Mouse (Mus musculus): ENCODE measurements around the gene Akap6. TPM values are rescaled to one million over a fixed set of nuclear protein-coding genes. Genes with fewer than 3 reads are reported as not detected.

Akap6 gene
- polyA plus RNA-seq, 1 experiment from 2014 or later = 29.1 TPM

DNA sequence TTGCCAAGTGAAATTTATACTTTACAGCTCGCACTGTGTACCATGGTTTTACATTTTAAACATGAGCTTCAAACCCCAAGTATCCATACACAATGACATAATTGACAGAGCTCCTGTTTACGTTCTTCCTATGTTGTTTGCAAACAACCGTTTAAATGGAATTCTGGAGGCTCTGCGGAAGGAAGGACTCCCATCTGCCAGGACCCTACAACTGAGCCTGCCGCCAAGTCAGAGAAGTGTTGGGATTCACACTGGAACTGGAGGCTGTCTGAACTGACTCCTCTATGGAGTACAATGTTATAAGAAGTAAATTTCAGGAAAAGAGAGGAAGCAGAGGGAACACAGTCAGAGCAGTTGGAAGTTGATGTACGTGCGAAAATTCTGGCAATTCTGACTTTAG lies 72.7 kb downstream of the Akap6 start:
- no peak overlapping the region for H3K9ac ChIP-seq
- no peaks in the 10 kb centered on the region for H3K27me3 ChIP-seq (replicated peaks)
- no peak overlapping the region for H3K4me2 ChIP-seq
- H3K36me3 ChIP-seq (replicated peaks) = no peaks in the 10 kb centered on the region
- no peak for ATAC-seq (replicated peaks)
- no peaks in the 10 kb centered on the region for H3K9me3 ChIP-seq
- H3K27ac ChIP-seq = no peak overlapping the region
- peaks cover 42% of the 10 kb centered on the region for H3K4me1 ChIP-seq
- H3K4me3 ChIP-seq = no peak overlapping the region
- WGBS = 57% methylated on average over 7 of the region's 7 CpGs

DNA sequence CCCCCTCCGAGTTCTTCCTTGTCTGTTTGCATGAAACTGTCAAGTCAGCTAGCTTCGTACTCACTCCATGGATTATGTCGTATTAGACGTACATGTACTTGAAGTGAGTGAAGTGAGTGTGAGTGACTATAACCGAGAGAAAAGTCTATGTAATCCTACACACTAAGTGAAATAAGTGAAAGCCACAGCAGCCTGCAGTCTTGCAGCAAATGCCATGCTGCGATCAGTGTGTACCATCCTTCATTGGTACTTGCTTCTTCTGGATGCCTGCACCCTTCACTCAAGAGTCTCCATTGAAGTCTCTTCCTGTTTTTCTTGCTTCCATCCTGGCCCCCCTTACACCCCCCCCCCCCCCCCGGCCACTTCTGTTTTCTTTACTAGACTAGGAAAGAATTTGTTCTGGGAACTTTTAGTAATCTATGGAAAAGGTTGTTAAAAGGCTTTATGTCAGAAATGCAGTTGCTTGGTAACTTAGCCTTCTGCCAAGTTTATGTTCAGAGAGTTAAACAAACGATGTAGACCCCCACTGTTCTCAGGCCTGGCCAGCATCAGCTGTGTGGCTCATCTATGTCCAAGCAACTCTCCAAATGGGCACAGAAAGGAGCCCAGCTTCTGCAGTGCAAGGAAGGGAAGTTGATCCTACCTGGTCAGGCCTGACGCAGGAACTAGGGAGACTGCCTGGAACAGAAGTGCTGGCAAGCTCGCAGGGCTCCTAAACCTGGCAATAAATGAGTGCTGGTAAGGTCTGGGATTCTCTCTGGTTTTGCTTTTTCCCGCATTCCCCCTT lies 73.5 kb downstream of the Akap6 start:
- WGBS = 33% methylated on average over 10 of the region's 11 CpGs
- no peak overlapping the region for H3K9ac ChIP-seq

DNA sequence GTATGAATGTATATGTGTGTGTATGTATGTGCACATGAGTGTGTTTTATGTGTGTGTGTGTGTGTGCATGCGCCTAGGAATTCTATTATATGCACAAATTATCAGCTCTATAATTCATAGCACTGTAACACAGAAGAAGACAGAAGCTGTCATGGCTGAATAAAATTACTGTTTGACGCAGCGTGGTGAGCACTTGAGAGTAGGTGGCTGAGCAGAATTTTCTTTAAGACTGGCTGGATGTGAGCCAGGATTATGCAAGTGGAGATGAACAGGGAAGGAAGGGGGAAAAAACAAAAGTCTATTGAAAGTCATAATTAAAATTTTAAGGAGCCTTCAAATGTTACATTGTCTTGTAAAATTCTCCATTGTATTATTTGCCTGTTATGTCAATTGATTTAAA lies 74.7 kb downstream of the Akap6 start:
- WGBS = 33% methylated on average over 3 of the region's 3 CpGs
- Histone ChIP-seq H3K36me3 (replicated peaks) (no peaks in the 10 kb centered on the region), H3K4me3 (no peak overlapping the region), H3K27ac (peak overlapping the region; percentile 34; the same call in 1 of the 2 replicates), H3K9me3 (no peaks in the 10 kb centered on the region), H3K27me3 (replicated peaks) (no peaks in the 10 kb centered on the region), H3K4me1 (peaks cover 42% of the 10 kb centered on the region), H3K9ac (no peak overlapping the region), H3K4me2 (no peak overlapping the region)
- peak; percentile 57 for ATAC-seq (replicated peaks)

More for the DNA sequence above, 73.5 kb downstream of the Akap6 start:
- Histone ChIP-seq H3K4me1 (peaks cover 42% of the 10 kb centered on the region), H3K4me3 (no peak overlapping the region), H3K36me3 (replicated peaks) (no peaks in the 10 kb centered on the region), H3K9me3 (no peaks in the 10 kb centered on the region), H3K4me2 (no peak overlapping the region), H3K27me3 (replicated peaks) (no peaks in the 10 kb centered on the region), H3K27ac (peak overlapping the region; percentile 16)
- ATAC-seq (replicated peaks) = no peak

DNA sequence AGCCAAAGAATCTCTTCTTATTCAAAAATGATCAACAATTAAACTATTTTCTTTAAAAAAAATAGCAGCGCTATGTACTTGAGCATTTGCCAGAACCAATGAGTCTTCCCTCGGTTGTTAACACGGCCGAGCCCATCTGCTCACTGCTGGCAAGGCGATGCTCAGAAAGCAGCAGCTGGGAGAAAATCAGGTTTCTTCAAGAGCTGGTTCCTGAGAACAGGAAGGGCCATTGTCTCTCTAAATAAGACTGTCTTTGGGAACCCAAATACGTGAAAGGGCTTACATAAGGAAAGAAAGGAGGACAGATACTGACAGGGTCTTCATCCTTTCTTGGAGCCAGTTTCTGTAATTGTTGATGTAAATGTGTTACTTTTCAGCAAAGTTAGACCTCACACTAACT lies 75.2 kb downstream of the Akap6 start:
- Histone ChIP-seq H3K27me3 (replicated peaks) (no peaks in the 10 kb centered on the region), H3K4me3 (no peak overlapping the region), H3K9ac (no peak overlapping the region), H3K4me2 (no peak overlapping the region), H3K27ac (peak overlapping the region; percentile 46), H3K9me3 (no peaks in the 10 kb centered on the region), H3K4me1 (peaks cover 41% of the 10 kb centered on the region), H3K36me3 (replicated peaks) (no peaks in the 10 kb centered on the region)
- WGBS = 8% methylated on average over 6 of the region's 6 CpGs
- no peak for ATAC-seq (replicated peaks)

DNA sequence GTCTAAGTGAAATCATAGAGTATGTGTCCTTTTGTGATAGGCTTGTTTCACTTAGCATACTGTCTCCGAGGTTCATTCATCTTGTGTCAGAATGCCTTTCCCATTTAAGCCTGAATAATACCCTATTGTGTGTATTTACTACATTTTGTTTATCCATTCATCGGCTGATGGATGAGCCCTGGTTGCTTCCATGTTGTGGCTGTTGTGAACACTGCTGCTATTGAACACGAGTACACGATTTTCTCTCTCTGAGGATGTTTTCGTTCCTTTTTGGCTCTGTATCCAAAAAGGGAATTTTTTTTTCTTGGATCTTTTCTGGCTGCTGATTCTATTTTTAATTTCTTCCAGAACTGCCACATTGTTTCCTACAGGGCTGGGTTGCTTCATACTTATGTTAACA lies 81.0 kb downstream of the Akap6 start:
- H3K27me3 ChIP-seq (replicated peaks) = no peaks in the 10 kb centered on the region
- H3K4me2 ChIP-seq = no peak overlapping the region
- peaks cover 16% of the 10 kb centered on the region for H3K4me1 ChIP-seq
- H3K4me3 ChIP-seq = no peak overlapping the region
- 45% methylated on average over 5 of the region's 5 CpGs for WGBS
- H3K9ac ChIP-seq = no peak overlapping the region
- no peak overlapping the region for H3K27ac ChIP-seq
- no peaks in the 10 kb centered on the region for H3K9me3 ChIP-seq
- no peaks in the 10 kb centered on the region for H3K36me3 ChIP-seq (replicated peaks)
- ATAC-seq (replicated peaks) = no peak

DNA sequence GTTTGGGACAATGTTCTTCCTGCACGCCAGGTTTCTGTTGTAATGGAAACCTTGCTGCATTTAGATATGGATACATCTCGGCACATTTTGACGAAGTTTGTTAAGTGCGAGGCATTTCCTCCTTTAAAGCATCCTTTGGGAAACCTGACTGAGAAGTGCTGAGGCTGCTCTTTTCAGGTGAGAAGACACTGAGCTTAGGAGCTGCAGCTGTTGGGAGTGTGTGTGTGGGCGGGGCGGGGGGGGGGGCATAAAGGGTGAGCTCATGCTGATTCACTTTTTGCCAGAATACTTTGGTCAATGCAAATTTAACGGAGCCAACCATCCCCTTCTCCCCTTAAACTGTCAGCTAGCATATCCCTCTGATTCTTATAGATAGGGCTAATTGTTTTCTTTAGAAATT lies 81.9 kb downstream of the Akap6 start:
- H3K27ac ChIP-seq = no peak overlapping the region
- no peaks in the 10 kb centered on the region for H3K27me3 ChIP-seq (replicated peaks)
- H3K4me3 ChIP-seq = no peak overlapping the region
- peaks cover 16% of the 10 kb centered on the region for H3K4me1 ChIP-seq
- 76% methylated on average over 7 of the region's 7 CpGs for WGBS
- no peak for ATAC-seq (replicated peaks)
- no peak overlapping the region for H3K4me2 ChIP-seq
- no peak overlapping the region for H3K9ac ChIP-seq
- no peaks in the 10 kb centered on the region for H3K36me3 ChIP-seq (replicated peaks)
- no peaks in the 10 kb centered on the region for H3K9me3 ChIP-seq

DNA sequence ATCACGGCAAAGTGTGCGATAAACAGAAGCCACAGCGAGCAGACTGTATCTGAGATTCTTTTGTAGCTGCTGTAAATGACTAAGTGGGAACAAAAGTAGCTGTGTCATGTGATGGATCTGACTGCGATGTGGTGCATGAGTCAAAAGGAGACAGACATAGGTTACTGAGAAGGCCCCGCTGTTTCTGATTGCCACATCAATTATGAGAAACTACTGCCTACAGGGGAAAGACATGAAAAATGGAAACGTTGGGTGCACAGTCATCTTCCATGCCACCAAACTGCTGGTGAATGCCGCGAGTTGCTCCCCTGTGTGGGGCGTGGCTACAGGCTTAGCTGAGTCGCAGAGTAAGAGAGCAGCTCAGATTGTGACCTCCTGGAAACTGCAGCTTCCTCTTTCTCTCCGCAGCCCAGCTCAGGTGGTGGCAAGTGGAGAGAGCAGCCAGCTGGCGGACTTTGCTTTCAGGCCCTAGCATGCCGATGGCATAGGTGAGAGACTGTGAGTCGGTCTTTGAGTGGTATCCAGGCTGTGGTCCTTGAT lies 83.8 kb downstream of the Akap6 start:
- H3K4me1 ChIP-seq = peaks cover 16% of the 10 kb centered on the region
- H3K27ac ChIP-seq = peak overlapping the region; percentile 69
- H3K9ac ChIP-seq = no peak overlapping the region
- H3K27me3 ChIP-seq (replicated peaks) = no peaks in the 10 kb centered on the region
- peak overlapping the region; percentile 21 for H3K4me3 ChIP-seq
- no peaks in the 10 kb centered on the region for H3K9me3 ChIP-seq
- H3K36me3 ChIP-seq (replicated peaks) = no peaks in the 10 kb centered on the region
- H3K4me2 ChIP-seq = peak overlapping the region; percentile 48
- WGBS = 9% methylated on average over 14 of the region's 14 CpGs
- peak; percentile 72 for ATAC-seq (replicated peaks)

DNA sequence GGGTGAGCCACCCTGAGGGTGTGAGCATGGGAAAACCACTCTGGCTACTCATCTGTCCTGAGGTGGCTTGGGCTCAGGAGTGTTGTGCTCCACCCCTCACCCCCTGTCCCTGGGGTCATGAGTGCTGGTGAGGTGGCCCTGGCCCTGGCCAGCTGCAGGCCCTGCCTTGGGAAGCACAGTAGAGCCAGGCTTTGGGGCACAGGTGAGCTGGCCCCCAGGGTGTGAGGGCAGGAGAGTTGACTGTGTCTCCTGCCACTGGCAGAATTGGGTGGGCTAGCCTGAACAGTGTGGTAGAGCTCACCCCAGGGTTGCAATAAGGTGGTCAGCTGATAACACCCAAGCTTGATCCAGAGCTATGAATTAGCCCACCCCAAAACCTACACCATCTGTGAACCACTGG lies 86.0 kb downstream of the Akap6 start:
- no peaks in the 10 kb centered on the region for H3K36me3 ChIP-seq (replicated peaks)
- no peaks in the 10 kb centered on the region for H3K9me3 ChIP-seq
- H3K4me2 ChIP-seq = no peak overlapping the region
- H3K27ac ChIP-seq = no peak overlapping the region
- H3K4me1 ChIP-seq = peaks cover 35% of the 10 kb centered on the region
- H3K9ac ChIP-seq = no peak overlapping the region
- H3K4me3 ChIP-seq = no peak overlapping the region
- ATAC-seq (replicated peaks) = peak; percentile 7; the same call in 1 of the 2 replicates
- no peaks in the 10 kb centered on the region for H3K27me3 ChIP-seq (replicated peaks)

DNA sequence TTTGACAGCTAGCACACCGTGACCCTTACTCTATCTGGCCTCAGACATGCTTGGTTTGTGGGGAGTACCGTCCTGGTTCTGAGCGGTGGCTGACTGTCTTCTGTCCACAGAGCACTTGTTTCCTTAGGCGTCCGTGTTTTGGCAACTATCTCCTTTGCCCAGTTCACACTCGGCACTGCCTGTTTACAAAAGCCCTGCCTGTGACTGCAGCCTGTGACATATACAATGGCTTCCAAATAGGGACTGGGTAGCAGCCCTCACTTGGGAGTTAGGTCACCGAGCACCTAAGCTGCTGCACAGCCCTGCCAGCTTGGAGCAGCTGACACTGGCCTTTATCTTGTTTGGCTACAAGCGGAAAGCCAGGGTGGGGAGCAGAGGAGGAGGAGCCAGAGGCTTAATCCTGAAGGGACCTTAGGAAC lies 91.2 kb downstream of the Akap6 start:
- Histone ChIP-seq H3K27ac (peak overlapping the region; percentile 42), H3K4me2 (0 out of 2 replicates have a peak overlapping the region, but pooled peaks have one; percentile 8), H3K9ac (no peak overlapping the region), H3K27me3 (replicated peaks) (no peaks in the 10 kb centered on the region), H3K36me3 (replicated peaks) (no peaks in the 10 kb centered on the region), H3K4me1 (peaks cover 42% of the 10 kb centered on the region), H3K9me3 (no peaks in the 10 kb centered on the region), H3K4me3 (no peak overlapping the region)
- 8% methylated on average over 8 of the region's 8 CpGs for WGBS
- peak; percentile 64 for ATAC-seq (replicated peaks)

DNA sequence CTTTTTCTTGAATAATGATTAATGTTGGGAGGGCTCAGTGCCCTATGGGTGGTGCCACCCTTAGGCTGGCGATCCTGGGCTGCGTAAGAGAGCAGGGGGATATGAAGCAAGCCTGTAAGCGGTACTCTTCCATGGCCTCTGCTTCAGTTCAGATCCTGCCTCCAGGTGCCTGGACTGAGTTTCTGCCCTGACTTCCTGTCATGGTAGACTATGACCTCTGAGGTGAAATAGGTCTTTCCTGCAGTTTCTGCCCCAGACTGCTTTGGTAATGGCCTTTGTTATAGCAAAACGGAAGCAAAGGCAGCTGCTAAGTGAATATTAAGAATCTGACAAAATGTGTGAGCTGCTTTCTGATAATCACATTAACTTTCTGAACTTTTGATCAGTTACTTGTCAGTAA lies 94.9 kb downstream of the Akap6 start:
- Histone ChIP-seq H3K4me3 (no peak overlapping the region), H3K4me1 (peaks cover 33% of the 10 kb centered on the region), H3K9ac (no peak overlapping the region), H3K4me2 (no peak overlapping the region), H3K36me3 (replicated peaks) (no peaks in the 10 kb centered on the region), H3K27me3 (replicated peaks) (no peaks in the 10 kb centered on the region), H3K27ac (no peak overlapping the region), H3K9me3 (no peaks in the 10 kb centered on the region)
- no peak for ATAC-seq (replicated peaks)
- WGBS = 90% methylated on average over 4 of the region's 4 CpGs

DNA sequence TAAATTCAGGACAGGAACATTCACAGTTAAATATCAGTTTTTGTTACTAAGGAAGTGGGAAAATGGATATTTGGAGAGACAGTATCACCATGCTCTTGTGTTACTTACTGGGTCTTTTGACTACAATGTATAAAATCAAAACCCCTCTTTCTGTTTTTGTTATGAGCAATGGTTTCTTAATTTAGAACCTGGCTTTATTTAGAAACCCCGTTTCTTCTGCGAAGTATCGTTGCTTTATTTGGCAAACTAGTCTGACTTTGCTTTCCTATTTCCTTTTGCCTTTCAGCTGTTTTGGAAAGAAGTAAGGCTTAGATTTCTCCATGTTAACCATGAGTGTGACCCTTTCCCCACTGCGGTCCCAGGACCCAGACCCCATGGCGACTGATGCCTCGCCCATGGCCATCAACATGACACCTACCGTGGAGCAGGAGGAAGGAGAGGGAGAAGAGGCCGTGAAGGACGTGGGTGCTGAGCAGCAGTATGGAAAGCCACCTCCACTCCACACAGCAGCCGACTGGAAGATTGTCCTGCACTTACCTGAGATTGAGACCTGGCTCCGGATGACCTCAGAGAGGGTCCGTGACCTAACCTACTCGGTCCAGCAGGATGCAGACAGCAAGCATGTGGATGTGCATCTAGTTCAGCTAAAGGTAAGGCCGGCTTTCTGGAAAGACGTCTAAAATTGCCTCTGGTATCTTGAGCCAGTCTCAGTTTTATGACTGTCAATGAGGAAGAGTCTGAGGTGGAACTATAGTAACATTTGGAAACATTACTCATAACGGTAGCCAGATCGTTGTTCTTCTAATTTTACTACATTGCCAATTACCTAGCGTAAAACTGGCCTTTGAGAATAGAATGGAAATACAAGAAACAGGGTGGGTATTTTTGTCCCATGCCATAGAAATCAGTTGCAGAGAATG lies 96.6 kb downstream of the Akap6 start:
- no peak overlapping the region for H3K4me3 ChIP-seq
- no peak for ATAC-seq (replicated peaks)

DNA sequence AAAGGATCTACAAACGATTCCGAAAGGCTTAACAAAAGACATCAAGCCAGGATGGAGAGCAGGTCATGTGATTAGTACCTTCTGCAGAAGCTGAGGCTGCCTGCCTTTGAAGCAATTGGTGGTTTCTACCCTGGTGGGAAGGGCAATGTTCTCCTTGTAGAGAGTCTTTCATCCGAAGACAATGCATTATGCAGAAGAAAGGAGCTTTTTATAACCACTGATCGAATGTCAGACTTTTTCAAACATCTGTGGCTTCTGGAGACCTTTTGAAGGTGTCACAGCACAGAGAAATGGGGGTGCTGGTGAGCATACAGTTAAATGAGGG lies 97.2 kb downstream of the Akap6 start:
- no peaks in the 10 kb centered on the region for H3K27me3 ChIP-seq (replicated peaks)
- H3K27ac ChIP-seq = no peak overlapping the region
- peak; percentile 53; the same call in 1 of the 2 replicates for ATAC-seq (replicated peaks)
- WGBS = 23% methylated on average over 4 of the region's 4 CpGs
- no peaks in the 10 kb centered on the region for H3K9me3 ChIP-seq
- no peaks in the 10 kb centered on the region for H3K36me3 ChIP-seq (replicated peaks)
- no peak overlapping the region for H3K9ac ChIP-seq
- no peak overlapping the region for H3K4me2 ChIP-seq
- peaks cover 10% of the 10 kb centered on the region for H3K4me1 ChIP-seq
- H3K4me3 ChIP-seq = no peak overlapping the region

More for the DNA sequence above, 96.6 kb downstream of the Akap6 start:
- no peak overlapping the region for H3K9ac ChIP-seq
- H3K27ac ChIP-seq = peak overlapping the region; percentile 56
- WGBS = 87% methylated on average over 18 of the region's 18 CpGs
- H3K27me3 ChIP-seq (replicated peaks) = no peaks in the 10 kb centered on the region
- H3K36me3 ChIP-seq (replicated peaks) = no peaks in the 10 kb centered on the region
- no peaks in the 10 kb centered on the region for H3K9me3 ChIP-seq
- no peak overlapping the region for H3K4me2 ChIP-seq
- H3K4me1 ChIP-seq = peaks cover 16% of the 10 kb centered on the region

All from midbrain, embryonic 15.5 days (tissue).